Mouse (Mus musculus): ENCODE measurements around the gene Rap1gds1. TPM values are rescaled to one million over a fixed set of nuclear protein-coding genes. Genes with fewer than 3 reads are reported as not detected.

Gene Rap1gds1
- polyA plus RNA-seq (2011; ENCODE audit: insufficient read depth, insufficient read length, low replicate concordance, missing spikeins) = 9.5 and 18.0 TPM in 2 replicates

GRCm38 (mm10) chr3:139074484-139075211 lies at the start of gene Rap1gds1:
Gene Rap1gds1 (minus strand): TSS chr3:139075201.
- 1% methylated on average over 92 of the region's 97 CpGs for WGBS
- H3K27ac ChIP-seq (ENCODE audit: control insufficient read depth, insufficient read depth, low read depth, low read length, poor library complexity) = peak within 1 kb of the TSS; percentile 98
- TF ChIP-seq CTCF (IDR thresholded peaks at IDR 0.05; ENCODE audit: control insufficient read depth, insufficient read depth, low read length) = no peak
- TF ChIP-seq POLR2A (IDR thresholded peaks at IDR 0.05; ENCODE audit: borderline replicate concordance, control insufficient read depth, low read depth, low read length) = peak; percentile 21; the same call in 1 of the 2 replicates
- no peaks in the 10 kb centered on the region; the same call in 1 of the 2 replicates for H3K4me1 ChIP-seq (ENCODE audit: control insufficient read depth, insufficient read depth, low read length)
- peak within 1 kb of the TSS; percentile 99 for H3K4me3 ChIP-seq (replicated peaks; ENCODE audit: control insufficient read depth, low read depth, low read length)

- Histone ChIP-seq H3K27ac (ENCODE audit: control insufficient read depth, insufficient read depth, low read depth, low read length, poor library complexity) (no peak overlapping the region), H3K4me3 (replicated peaks; ENCODE audit: control insufficient read depth, low read depth, low read length) (no peak overlapping the region), H3K4me1 (ENCODE audit: control insufficient read depth, insufficient read depth, low read length) (no peaks in the 10 kb centered on the region)
- TF ChIP-seq POLR2A (IDR thresholded peaks at IDR 0.05; ENCODE audit: borderline replicate concordance, control insufficient read depth, low read depth, low read length) (no peak), CTCF (IDR thresholded peaks at IDR 0.05; ENCODE audit: control insufficient read depth, insufficient read depth, low read length) (no peak)
Observed at GRCm38 (mm10) chr3:139118446-139118845, 43.4 kb upstream of the Rap1gds1 start.

- no peak overlapping the region for H3K27ac ChIP-seq (ENCODE audit: control insufficient read depth, insufficient read depth, low read depth, low read length, poor library complexity)
- no peaks in the 10 kb centered on the region for H3K4me1 ChIP-seq (ENCODE audit: control insufficient read depth, insufficient read depth, low read length)
- H3K4me3 ChIP-seq (replicated peaks; ENCODE audit: control insufficient read depth, low read depth, low read length) = no peak overlapping the region
- 89% methylated on average over 9 of the region's 9 CpGs for WGBS
- TF ChIP-seq CTCF (IDR thresholded peaks at IDR 0.05; ENCODE audit: control insufficient read depth, insufficient read depth, low read length) (no peak), POLR2A (IDR thresholded peaks at IDR 0.05; ENCODE audit: borderline replicate concordance, control insufficient read depth, low read depth, low read length) (no peak)
Observed at GRCm38 (mm10) chr3:139116733-139117337, 41.8 kb upstream of the Rap1gds1 start.

- no peak overlapping the region for H3K27ac ChIP-seq (ENCODE audit: control insufficient read depth, insufficient read depth, low read depth, low read length, poor library complexity)
- H3K4me3 ChIP-seq (replicated peaks; ENCODE audit: control insufficient read depth, low read depth, low read length) = no peak overlapping the region
- 69% methylated on average over 3 of the region's 3 CpGs for WGBS
Observed at GRCm38 (mm10) chr3:139112335-139112973, 37.5 kb upstream of the Rap1gds1 start.

GRCm38 (mm10) chr3:139111877-139112276 lies 36.9 kb upstream of the Rap1gds1 start:
- Histone ChIP-seq H3K4me1 (ENCODE audit: control insufficient read depth, insufficient read depth, low read length) (no peaks in the 10 kb centered on the region), H3K27ac (ENCODE audit: control insufficient read depth, insufficient read depth, low read depth, low read length, poor library complexity) (no peak overlapping the region), H3K4me3 (replicated peaks; ENCODE audit: control insufficient read depth, low read depth, low read length) (no peak overlapping the region)
- 78% methylated on average over 2 of the region's 2 CpGs for WGBS
- TF ChIP-seq POLR2A (IDR thresholded peaks at IDR 0.05; ENCODE audit: borderline replicate concordance, control insufficient read depth, low read depth, low read length) (no peak), CTCF (IDR thresholded peaks at IDR 0.05; ENCODE audit: control insufficient read depth, insufficient read depth, low read length) (no peak)

More at GRCm38 (mm10) chr3:139112335-139112973, 37.5 kb upstream of the Rap1gds1 start:
- H3K4me1 ChIP-seq (ENCODE audit: control insufficient read depth, insufficient read depth, low read length) = no peaks in the 10 kb centered on the region
- TF ChIP-seq CTCF (IDR thresholded peaks at IDR 0.05; ENCODE audit: control insufficient read depth, insufficient read depth, low read length) (no peak), POLR2A (IDR thresholded peaks at IDR 0.05; ENCODE audit: borderline replicate concordance, control insufficient read depth, low read depth, low read length) (no peak)

GRCm38 (mm10) chr3:139108176-139108575 lies 33.2 kb upstream of the Rap1gds1 start:
- WGBS = 89% methylated on average over 5 of the region's 5 CpGs
- Histone ChIP-seq H3K27ac (ENCODE audit: control insufficient read depth, insufficient read depth, low read depth, low read length, poor library complexity) (no peak overlapping the region), H3K4me1 (ENCODE audit: control insufficient read depth, insufficient read depth, low read length) (no peaks in the 10 kb centered on the region), H3K4me3 (replicated peaks; ENCODE audit: control insufficient read depth, low read depth, low read length) (no peak overlapping the region)
- TF ChIP-seq POLR2A (IDR thresholded peaks at IDR 0.05; ENCODE audit: borderline replicate concordance, control insufficient read depth, low read depth, low read length) (no peak), CTCF (IDR thresholded peaks at IDR 0.05; ENCODE audit: control insufficient read depth, insufficient read depth, low read length) (no peak)

- Histone ChIP-seq H3K27ac (ENCODE audit: control insufficient read depth, insufficient read depth, low read depth, low read length, poor library complexity) (no peak overlapping the region), H3K4me3 (replicated peaks; ENCODE audit: control insufficient read depth, low read depth, low read length) (no peak overlapping the region), H3K4me1 (ENCODE audit: control insufficient read depth, insufficient read depth, low read length) (no peaks in the 10 kb centered on the region)
- TF ChIP-seq CTCF (IDR thresholded peaks at IDR 0.05; ENCODE audit: control insufficient read depth, insufficient read depth, low read length) (no peak), POLR2A (IDR thresholded peaks at IDR 0.05; ENCODE audit: borderline replicate concordance, control insufficient read depth, low read depth, low read length) (no peak)
- WGBS = 81% methylated on average over 2 of the region's 2 CpGs
Observed at GRCm38 (mm10) chr3:139103914-139104313, 28.9 kb upstream of the Rap1gds1 start.

- Histone ChIP-seq H3K4me3 (replicated peaks; ENCODE audit: control insufficient read depth, low read depth, low read length) (no peak overlapping the region), H3K4me1 (ENCODE audit: control insufficient read depth, insufficient read depth, low read length) (no peaks in the 10 kb centered on the region), H3K27ac (ENCODE audit: control insufficient read depth, insufficient read depth, low read depth, low read length, poor library complexity) (no peak overlapping the region)
- TF ChIP-seq POLR2A (IDR thresholded peaks at IDR 0.05; ENCODE audit: borderline replicate concordance, control insufficient read depth, low read depth, low read length) (no peak), CTCF (IDR thresholded peaks at IDR 0.05; ENCODE audit: control insufficient read depth, insufficient read depth, low read length) (no peak)
- 63% methylated on average over 3 of the region's 3 CpGs for WGBS
Observed at GRCm38 (mm10) chr3:139103346-139103745, 28.3 kb upstream of the Rap1gds1 start.

All from bone marrow, adult 2 months (tissue).